Mouse (Mus musculus) lung, postnatal 36 days (tissue): Measurements from ENCODE around the gene Slc29a1.

ENCODE experiments used
- DNase-seq: peaks from one replicate; pipeline ENCODE4 v3.0.0; 2022; ENCODE audit warnings: mixed read lengths

Slc29a1 gene

GRCm38 (mm10) chr17:45567162-45567601, 32.2 kb downstream of the Slc29a1 start:
- DNase-seq: no peak

- no peak for DNase-seq
Measured at GRCm38 (mm10) chr17:45566360-45567161, 32.8 kb downstream of the Slc29a1 start.

DNA sequence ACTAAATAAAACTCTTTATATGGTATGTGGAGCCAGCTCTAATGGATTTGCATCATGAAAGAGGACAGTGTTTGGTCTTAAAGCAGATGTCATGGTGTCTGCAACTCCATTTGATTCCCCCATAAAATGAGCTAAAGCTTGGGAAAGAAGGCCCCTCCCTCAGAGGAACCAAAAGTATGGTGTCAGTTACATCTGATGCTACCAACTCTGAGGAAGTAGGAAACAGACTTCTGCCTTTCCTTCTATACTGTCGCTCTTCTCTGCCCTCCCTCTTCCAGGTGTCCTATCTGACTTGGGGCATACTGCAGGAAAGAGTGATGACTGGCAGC, 33.4 kb downstream of the Slc29a1 start:
- no peak for DNase-seq

- DNase-seq: no peak
Measured at GRCm38 (mm10) chr17:45565103-45565502, 34.3 kb downstream of the Slc29a1 start.

GRCm38 (mm10) chr17:45564531-45565084, 34.8 kb downstream of the Slc29a1 start:
- DNase-seq: no peak

DNA sequence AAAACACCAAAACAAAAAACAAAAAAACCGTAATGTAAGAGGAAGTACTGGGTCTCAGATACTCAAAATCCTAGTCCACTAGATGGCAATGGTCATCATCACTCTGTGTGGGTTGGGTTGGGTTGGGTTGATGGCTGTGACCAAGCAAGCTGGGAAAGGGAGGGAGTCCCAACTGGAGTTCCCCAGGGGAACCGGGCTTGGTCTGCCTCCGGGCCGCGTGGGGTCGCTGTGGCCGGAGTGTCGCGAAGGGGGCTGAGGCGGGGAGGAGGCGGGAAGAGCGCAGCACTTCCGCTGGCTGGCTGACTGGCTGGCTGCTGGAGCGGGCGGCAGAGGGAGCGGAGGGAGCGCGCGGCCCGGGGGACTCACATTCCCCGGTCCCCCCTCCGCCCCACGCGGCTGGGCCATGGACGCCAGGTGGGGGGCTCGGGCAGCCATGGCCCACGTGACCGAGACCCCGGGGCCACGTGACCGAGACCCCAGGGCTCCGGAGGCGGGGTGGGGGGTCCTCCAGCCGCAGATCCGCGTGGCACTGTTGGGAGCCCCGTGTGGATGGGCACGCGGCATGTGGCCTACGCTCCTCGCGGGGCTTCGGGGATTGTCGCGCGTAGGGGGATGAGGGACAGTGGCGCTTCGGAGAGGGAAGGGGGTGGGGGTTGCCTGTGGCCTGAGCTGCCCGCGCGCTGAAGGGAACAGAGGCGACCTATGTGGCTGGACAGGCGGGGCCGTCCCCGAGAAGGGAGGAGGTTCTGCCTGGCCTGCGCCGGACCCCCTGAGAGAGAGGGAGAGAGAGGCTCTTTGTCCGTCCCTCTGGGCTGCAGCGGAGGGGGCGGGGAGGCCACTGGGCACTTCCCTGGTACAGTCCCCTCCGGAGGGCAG, 35.5 kb downstream of the Slc29a1 start, which contains the start of gene Slc35b2:
TSS of gene Slc35b2 (plus strand) at position 220 of the 876 bp plus-strand sequence.
- DNase-seq: peak; percentile 93

DNA sequence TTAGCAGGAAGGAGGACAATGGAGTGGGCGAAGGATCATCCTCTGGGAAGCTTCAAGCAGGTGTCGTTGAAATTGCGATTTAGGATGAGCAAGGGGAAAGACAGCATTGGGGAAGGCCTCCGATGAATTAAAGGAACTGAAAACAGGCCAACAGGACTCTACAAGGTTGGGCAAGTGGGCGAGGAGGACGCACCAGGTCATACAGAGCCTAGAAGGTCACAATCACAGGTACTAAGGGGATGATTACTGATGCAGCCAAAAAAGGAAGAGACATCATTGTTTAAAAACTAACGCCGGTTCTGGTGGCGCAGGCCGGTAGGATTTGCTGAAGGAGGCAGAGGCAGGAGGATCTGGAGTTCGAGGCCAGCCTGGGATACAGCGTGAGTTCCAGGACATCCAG, 36.2 kb downstream of the Slc29a1 start:
- no peak for DNase-seq

DNA sequence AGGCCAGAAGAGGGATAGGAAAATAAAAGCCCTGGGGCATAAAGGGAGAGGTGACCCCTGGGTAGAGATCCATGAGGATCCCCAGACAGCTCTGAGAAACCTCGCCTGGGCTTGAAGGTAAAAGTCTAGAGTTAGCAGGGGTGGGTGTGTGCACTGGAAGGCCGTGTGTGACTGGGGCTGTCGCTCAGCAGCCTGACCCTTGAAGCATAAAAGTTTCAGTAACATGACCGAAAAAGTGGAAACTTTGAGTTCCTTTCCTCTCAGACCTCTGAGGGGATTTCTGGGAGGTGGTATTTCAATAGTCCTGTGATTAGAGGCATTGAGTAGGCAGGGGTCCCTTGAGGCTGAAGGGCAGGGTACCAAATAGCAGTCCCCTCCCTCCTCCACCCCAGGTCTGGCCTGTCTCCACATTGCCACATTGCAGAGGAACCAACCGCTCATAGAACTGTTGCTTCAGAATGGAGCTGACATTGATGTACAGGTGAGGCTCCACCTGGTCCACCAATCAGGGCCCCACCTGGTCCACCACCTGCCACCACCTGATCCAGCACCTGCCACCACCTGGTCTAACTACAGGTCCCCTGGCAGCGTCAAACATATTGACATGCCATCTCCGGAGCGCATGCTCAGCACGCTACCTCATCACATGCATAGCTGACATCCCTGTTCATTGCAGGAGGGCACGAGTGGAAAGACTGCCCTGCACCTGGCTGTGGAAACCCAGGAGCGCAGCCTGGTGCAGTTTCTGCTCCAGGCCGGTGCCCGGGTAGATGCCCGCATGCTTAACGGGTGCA, 39.5 kb downstream of the Slc29a1 start:
- no peak for DNase-seq

- no peak for DNase-seq
Measured at GRCm38 (mm10) chr17:45557998-45558862, 41.2 kb downstream of the Slc29a1 start.

DNA sequence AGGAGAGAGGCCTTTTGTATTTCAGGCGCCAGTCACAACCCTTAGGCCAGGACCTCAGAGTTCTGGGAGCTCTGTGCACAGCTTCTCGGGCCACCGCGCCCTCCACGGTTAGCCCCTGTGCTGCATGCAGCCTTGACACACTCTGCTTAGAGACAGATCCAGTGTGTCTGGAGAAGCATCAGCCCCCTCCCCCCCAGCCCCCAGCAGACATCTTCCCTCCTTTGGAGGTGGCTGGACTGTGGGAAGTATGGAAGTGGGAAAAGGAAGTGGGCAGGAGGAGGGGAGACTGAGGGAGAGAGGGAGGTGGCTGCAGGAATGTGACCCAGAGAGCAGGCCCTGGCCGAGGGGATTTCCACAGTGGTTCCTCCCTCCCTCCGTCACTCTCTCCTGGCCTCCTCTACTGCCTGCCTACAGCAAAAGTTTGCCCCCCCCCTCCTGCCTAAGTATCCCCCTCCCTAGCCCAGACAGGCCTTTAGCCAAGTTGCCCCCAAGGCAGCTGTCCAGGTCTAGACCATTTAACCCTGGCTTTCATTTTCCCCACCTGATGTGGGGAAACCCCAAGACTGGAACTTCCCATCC, 42.1 kb downstream of the Slc29a1 start:
- DNase-seq: no peak

DNA sequence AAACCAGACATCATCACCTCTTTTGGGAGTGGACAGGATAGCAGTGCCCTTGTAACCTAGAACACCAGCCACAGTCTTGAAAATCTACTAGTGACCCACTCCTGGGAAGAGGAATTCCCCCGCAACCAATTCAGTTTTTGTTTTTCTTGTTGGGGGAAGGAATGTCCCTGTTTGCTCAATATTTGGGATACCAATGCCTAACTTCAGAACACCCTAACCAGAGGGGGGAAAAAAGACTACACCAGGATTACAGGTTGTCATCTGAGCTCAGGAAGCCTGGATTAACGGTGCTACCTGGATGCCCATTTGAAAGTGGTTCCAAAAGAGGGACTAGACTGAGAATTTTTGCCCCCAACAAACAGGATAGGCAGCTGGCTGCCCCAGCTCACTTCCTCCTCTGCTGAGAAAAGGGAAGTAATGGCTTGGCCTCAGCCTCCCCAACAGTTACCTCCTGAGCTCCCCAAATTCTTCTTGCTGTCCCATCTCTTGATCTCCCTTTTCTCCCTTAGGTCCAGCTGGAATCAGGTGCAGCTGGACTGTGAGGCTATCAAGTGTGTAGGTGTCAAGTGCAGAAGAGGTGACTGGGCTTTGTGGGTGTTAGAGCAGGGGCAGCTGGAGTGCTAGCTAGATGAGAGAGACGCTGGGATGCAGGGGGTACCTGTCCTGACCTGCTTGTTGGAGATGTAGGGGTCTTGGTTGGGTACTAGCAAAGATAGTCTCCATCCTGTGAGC, 42.7 kb downstream of the Slc29a1 start:
- DNase-seq: no peak

GRCm38 (mm10) chr17:45556107-45556489, 43.3 kb downstream of the Slc29a1 start:
- no peak for DNase-seq

DNA sequence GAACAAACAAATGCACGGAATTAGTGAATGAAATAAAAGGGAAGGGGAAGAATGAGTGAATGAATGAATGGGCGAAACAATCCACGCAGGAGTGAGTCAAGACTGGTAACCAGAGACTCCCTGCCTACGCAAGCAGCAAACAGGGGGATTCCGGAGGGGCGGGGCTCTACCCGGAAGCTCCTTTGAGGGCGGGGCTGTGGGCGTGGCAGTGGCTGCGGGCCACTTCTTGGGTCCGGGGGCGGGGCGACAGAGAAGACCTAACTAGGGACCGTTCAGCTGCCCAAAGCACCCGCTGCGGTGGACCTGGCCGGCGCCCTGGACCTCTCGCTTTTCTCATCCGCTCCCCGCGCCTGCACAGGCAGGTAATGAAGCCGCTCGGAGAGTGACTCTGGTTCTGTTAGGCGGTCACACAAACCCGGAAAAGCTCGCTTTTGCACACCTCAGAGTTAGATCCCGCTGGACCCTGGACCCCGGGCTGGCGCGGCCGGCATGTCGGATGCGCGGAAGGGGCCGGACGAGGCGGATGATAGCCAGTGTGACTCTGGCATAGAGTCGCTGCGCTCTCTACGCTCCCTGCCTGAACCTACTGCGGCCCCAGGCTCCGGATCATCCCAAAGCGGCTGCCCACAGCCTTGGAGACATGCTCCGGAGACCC, 43.8 kb downstream of the Slc29a1 start, which contains the start of gene Nfkbie:
TSS of gene Nfkbie (plus strand) at position 252 of the 655 bp plus-strand sequence.
- peak; percentile 98 for DNase-seq

DNA sequence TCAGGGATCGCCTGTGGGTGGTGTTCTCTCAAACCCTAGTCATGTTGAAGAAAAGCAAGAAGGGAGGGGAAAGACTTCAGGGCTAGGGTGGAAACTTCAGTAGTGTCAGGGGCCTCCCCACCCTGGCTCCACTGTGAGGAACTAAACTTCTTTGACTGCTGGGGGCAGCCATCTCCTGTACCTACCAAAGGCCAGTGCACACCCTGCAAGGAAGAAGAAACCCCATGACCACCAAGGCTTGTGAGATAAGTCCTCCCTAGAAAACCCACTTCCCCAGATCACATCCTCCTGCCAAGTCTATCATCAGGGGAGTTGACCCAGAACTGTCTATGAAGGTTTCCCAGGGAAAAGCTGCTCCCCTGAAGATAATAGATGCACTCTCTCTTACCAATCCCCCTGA, 45.0 kb downstream of the Slc29a1 start:
- no peak for DNase-seq

GRCm38 (mm10) chr17:45553065-45553464, 46.3 kb downstream of the Slc29a1 start:
- DNase-seq: no peak

DNA sequence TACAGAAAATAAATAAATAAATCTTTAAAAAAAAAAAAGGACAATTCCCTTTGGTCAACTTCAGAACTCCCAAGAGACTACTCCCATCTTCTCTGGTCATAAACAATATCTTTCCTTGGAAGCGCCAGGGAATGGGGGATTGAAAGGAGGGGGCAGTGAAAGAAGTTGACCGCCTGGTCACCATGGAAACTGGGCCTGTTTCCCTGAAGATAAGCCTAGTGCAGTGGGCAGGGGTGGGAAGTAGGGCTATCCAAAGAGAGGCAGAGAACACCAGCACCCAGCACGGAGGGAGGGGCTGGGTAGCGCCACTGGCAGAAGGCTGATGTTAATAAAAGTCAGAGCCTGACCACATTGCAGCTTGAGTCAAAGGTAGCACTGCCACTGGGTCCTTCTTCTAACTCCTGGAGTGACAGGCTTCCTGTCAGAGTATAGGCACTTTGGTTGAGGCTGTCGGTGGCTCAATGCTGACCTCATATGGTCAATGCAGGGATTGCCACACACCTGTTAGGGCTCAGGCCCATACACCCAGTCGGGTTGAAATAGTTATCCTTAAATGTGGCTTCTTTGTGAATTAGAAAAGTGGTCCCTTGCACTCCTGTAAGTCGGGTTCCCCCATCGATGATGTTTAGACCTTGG, 47.5 kb downstream of the Slc29a1 start:
- peak; percentile 87 for DNase-seq

GRCm38 (mm10) chr17:45551249-45551796, 48.1 kb downstream of the Slc29a1 start:
- no peak for DNase-seq

- no peak for DNase-seq
Measured at GRCm38 (mm10) chr17:45550253-45550652, 49.2 kb downstream of the Slc29a1 start.

DNA sequence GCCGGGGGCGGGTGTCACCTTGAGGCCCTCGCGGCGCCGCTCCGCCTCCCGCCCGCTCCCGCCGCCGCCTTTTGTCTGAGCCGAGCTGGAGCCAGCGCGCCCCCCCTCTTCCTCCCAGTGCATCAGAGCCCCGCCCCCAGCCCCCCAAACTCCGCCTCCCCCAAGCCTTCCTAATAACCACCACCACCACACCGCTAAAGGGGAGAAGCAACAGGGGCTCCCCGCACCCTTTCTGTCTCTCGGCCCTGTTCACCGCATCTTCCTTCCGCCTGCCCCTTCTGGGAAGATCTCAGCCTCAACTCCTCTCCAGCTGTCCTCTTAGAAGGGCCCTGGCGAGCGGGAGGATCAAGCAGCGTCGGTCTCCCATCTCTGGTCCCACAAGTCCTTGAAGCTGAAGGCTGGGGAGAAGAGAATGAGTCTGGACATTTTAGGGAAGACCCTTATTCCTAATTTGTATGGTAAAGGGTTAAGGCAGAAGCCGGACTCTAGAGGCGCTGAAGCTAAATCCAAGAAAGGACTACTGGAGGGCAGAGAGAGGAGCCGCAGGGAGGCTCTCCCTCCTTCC, 49.7 kb downstream of the Slc29a1 start, which contains the start of gene Tmem151b:
TSS of gene Tmem151b (minus strand) at position 61 of the 565 bp plus-strand sequence.
- no peak for DNase-seq
